Mouse (Mus musculus): ENCODE results near the gene Cyfip2.

DNA sequence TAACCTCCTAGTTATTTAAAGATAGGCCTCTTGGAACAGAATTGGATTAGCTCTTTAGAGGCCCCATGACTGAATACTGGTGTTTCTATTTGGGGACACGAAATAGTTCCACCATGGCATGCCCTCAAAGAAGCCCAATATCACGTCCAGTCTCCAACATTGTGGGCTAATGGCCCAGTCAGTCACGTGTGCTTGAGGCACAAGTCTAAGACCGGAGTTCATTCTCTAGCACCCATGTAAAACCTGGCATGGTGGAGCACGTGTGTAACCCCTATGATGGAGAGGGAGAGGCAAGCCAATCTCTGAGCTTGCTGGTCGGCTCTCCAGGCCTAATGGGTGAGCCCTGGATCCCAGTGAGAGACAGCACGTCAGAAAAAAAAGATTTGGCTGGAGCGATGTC lies 36.5 kb downstream of the Cyfip2 start:
- TF ChIP-seq CTCF (IDR thresholded peaks at IDR 0.05; ENCODE audit: control insufficient read depth, insufficient read depth, insufficient read length) (no peak), MYOD1 (IDR thresholded peaks at IDR 0.05; ENCODE audit: control insufficient read depth, insufficient read length, low read depth) (no peak), USF1 (IDR thresholded peaks at IDR 0.05; ENCODE audit: low read depth) (peak; percentile 9), CEBPB (IDR thresholded peaks at IDR 0.05; ENCODE audit: low read depth) (no peak), MAX (IDR thresholded peaks at IDR 0.05) (no peak), FOSL1 (IDR thresholded peaks at IDR 0.05; ENCODE audit: insufficient read depth, low read length, poor library complexity, severe bottlenecking) (no peak), MYOG (IDR thresholded peaks at IDR 0.05; ENCODE audit: control insufficient read depth, extremely low read depth, insufficient read length) (no peak)

Data from C2C12 (cell line).